Mouse (Mus musculus): ENCODE measurements around the gene Pbp2. TPM values are rescaled to one million over a fixed set of nuclear protein-coding genes. Genes with fewer than 3 reads are reported as not detected.

Gene Pbp2
- total and polyA plus RNA-seq, 3 experiments: not detected

DNA sequence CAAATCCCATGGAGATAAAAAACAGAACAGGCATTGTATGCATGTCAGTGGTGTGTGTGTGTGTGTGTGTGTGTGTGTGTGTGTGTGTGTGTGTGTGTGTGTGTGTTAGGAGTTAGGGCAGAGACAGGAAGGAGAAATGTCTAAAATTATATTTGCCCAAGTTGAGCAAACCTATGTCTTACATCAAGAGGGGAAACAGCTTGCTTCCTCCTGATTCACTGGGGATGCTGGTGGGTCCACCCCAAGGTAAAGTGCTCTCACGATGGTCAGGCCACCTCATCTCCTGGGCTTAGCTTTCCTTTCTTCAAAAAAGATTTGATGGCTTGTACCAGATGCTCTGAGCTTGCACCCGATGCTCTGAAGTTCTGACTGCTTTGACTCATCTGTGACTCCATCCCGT, 13.9 kb upstream of the Pbp2 start:
- H3K9ac ChIP-seq (ENCODE audit: low read depth, low read length): no peak overlapping the region
- TF ChIP-seq EP300 (IDR thresholded peaks at IDR 0.05; ENCODE audit: insufficient read depth, low read depth, low read length) (no peak), POLR2A (IDR thresholded peaks at IDR 0.05; ENCODE audit: insufficient read depth, low read depth, low read length) (no peak), CTCF (IDR thresholded peaks at IDR 0.05) (no peak)
- WGBS: 35% methylated on average over 3 of the region's 3 CpGs
- no peaks in the 10 kb centered on the region for H3K79me2 ChIP-seq (replicated peaks; ENCODE audit: control insufficient read depth, insufficient read depth, low read length)
- no peak overlapping the region for H3K4me3 ChIP-seq
- H3K36me3 ChIP-seq (ENCODE audit: control insufficient read depth, insufficient read depth, low read length): no peaks in the 10 kb centered on the region
- intact Hi-C loops (cut with DNase I): no loop called here
- no peak for DNase-seq
- peaks cover 5% of the 10 kb centered on the region for H3K4me1 ChIP-seq (ENCODE audit: control insufficient read depth, insufficient read depth, low read length)
- H3K27ac ChIP-seq: no peak overlapping the region
- no peaks in the 10 kb centered on the region for H3K27me3 ChIP-seq (ENCODE audit: control insufficient read depth, insufficient read depth, low read length)

DNA sequence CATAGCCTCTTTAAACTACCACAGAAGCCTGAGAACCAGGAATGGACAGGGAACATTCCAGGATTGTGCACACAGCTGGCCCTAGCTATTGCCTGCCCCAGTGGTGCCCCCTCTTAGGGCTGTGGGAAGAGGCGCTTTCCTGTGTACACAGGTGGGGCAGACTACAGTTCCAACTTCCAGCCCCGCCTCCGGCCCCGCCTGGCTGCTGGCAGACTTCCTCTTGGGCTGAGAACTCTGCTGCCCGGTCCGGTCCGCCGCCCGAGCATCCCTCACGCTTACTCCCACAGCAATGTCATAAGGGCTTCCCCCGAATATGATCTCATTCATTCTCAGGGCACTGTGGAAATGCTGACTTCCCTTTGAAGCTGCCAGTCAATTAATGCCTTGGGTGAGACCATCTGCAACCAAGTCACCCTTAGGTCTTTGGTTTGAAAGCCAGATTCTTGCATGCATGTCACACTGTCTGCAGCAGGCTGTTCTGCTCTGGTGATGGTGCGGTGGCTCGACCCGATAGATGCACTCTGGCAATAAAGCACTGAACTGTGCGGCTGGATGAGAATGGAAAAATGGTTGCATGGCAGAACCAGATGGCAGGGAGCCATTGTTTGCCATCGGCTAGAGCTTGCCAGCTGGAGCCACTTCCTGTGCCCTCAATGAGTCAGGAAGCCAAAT, 13.2 kb upstream of the Pbp2 start:
- no peak for TF ChIP-seq CTCF (IDR thresholded peaks at IDR 0.05)
- no peak for TF ChIP-seq EP300 (IDR thresholded peaks at IDR 0.05; ENCODE audit: insufficient read depth, low read depth, low read length)
- TF ChIP-seq POLR2A (IDR thresholded peaks at IDR 0.05; ENCODE audit: insufficient read depth, low read depth, low read length): no peak
- intact Hi-C loops (cut with DNase I): loop anchor here (2.0 kb wide), 1 partner anchor 71 kb away; no protein-coding TSS in a partner anchor

DNA sequence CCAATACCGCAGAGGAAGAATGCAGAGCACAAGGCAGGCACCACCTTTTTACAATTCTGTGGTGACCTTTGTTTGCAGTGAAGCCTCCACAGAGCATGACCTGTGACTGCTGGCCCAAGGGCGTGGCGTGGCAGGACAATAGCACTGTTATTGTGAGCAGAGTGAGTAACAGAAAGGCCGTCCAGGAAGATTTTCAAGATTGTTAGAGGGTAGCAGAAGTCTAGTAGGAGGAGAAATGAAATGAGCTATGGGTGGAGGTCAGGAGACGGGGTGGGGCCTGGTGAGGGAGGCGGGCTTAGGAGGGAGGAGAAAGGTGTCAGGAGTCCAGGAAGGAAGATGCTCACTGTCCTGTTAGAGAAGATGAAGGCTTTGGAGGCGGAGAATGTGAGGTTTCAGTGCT, 12.5 kb upstream of the Pbp2 start:
- no peak overlapping the region for H3K9ac ChIP-seq (ENCODE audit: low read depth, low read length)
- H3K4me3 ChIP-seq: no peak overlapping the region
- no peaks in the 10 kb centered on the region for H3K79me2 ChIP-seq (replicated peaks; ENCODE audit: control insufficient read depth, insufficient read depth, low read length)
- no peaks in the 10 kb centered on the region for H3K27me3 ChIP-seq (ENCODE audit: control insufficient read depth, insufficient read depth, low read length)
- DNase-seq: peak; percentile 40 to 51
- intact Hi-C loops (cut with DNase I): loop anchor here (2.0 kb wide), 1 partner anchor 70 kb away; no protein-coding TSS in a partner anchor
- 65% methylated on average over 7 of the region's 7 CpGs for WGBS
- peak overlapping the region; percentile 49 for H3K27ac ChIP-seq
- TF ChIP-seq EP300 (IDR thresholded peaks at IDR 0.05; ENCODE audit: insufficient read depth, low read depth, low read length): no peak
- no peak for TF ChIP-seq POLR2A (IDR thresholded peaks at IDR 0.05; ENCODE audit: insufficient read depth, low read depth, low read length)
- no peak for TF ChIP-seq CTCF (IDR thresholded peaks at IDR 0.05)
- H3K36me3 ChIP-seq (ENCODE audit: control insufficient read depth, insufficient read depth, low read length): no peaks in the 10 kb centered on the region
- peaks cover 5% of the 10 kb centered on the region for H3K4me1 ChIP-seq (ENCODE audit: control insufficient read depth, insufficient read depth, low read length)

More for the DNA sequence above, 13.2 kb upstream of the Pbp2 start:
- no peak overlapping the region for H3K9ac ChIP-seq (ENCODE audit: low read depth, low read length)
- no peaks in the 10 kb centered on the region for H3K36me3 ChIP-seq (ENCODE audit: control insufficient read depth, insufficient read depth, low read length)
- H3K27me3 ChIP-seq (ENCODE audit: control insufficient read depth, insufficient read depth, low read length): no peaks in the 10 kb centered on the region
- no peaks in the 10 kb centered on the region for H3K79me2 ChIP-seq (replicated peaks; ENCODE audit: control insufficient read depth, insufficient read depth, low read length)
- DNase-seq: peak; percentile 78 to 79
- 36% methylated on average over 16 of the region's 16 CpGs for WGBS
- peaks cover 5% of the 10 kb centered on the region for H3K4me1 ChIP-seq (ENCODE audit: control insufficient read depth, insufficient read depth, low read length)
- H3K4me3 ChIP-seq: no peak overlapping the region
- H3K27ac ChIP-seq: peak overlapping the region; percentile 49

DNA sequence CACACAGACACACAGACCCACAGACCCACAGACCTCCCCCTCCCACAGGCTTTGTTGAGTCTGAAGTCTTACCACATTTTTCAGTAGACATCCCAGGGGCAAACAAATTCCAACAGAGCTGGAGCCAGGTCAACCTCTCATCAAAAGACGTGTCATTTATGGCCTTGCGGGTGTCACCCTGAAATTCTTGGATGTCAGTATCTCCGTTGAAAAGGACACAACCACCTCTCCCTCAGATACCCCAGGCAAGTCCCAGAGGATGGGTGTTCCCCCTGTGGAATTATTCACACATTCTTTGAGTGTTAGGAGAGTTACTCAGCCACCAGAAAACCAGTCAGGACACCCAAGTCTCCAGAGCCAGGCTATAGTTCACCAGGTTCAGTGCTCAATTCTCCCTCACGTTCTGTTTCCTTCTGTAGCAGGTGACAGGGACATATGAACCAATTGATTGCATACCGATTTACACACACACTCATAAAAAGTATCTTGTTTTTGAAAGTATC, 9.3 kb upstream of the Pbp2 start:
- H3K36me3 ChIP-seq (ENCODE audit: control insufficient read depth, insufficient read depth, low read length): no peaks in the 10 kb centered on the region
- TF ChIP-seq CTCF (IDR thresholded peaks at IDR 0.05) (no peak), EP300 (IDR thresholded peaks at IDR 0.05; ENCODE audit: insufficient read depth, low read depth, low read length) (no peak), POLR2A (IDR thresholded peaks at IDR 0.05; ENCODE audit: insufficient read depth, low read depth, low read length) (no peak)
- peaks cover 7% of the 10 kb centered on the region for H3K4me1 ChIP-seq (ENCODE audit: control insufficient read depth, insufficient read depth, low read length)
- H3K27me3 ChIP-seq (ENCODE audit: control insufficient read depth, insufficient read depth, low read length): no peaks in the 10 kb centered on the region
- DNase-seq: no peak
- no peak overlapping the region for H3K27ac ChIP-seq
- H3K9ac ChIP-seq (ENCODE audit: low read depth, low read length): no peak overlapping the region
- WGBS: 72% methylated on average over 5 of the region's 5 CpGs
- intact Hi-C loops (cut with DNase I): no loop called here
- no peak overlapping the region for H3K4me3 ChIP-seq
- H3K79me2 ChIP-seq (replicated peaks; ENCODE audit: control insufficient read depth, insufficient read depth, low read length): no peaks in the 10 kb centered on the region

DNA sequence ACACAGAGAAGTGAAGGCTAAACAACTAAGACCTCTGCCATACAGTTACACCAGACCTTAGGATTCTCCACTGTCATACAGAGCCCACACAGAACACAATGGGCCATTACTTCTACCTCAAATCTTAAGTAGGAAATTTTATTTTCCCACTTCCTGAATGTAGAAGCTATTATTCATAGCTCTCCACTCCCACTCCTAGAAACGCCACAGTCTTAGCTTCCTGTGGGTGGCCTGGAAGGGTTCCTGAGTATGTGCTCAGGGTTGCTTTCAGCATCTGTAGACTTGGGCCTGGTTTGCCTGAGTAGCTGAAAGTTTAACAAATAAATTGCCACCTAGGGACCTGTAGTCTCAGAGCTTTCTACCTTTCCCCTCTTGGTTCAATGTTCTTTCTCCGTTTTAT, 5.9 kb upstream of the Pbp2 start:
- 54% methylated on average over 2 of the region's 2 CpGs for WGBS
- intact Hi-C loops (cut with DNase I): no loop called here
- Histone ChIP-seq H3K4me3 (no peak overlapping the region), H3K36me3 (ENCODE audit: control insufficient read depth, insufficient read depth, low read length) (no peaks in the 10 kb centered on the region), H3K27ac (no peak overlapping the region), H3K9ac (ENCODE audit: low read depth, low read length) (no peak overlapping the region), H3K4me1 (ENCODE audit: control insufficient read depth, insufficient read depth, low read length) (peaks cover 5% of the 10 kb centered on the region), H3K79me2 (replicated peaks; ENCODE audit: control insufficient read depth, insufficient read depth, low read length) (no peaks in the 10 kb centered on the region), H3K27me3 (ENCODE audit: control insufficient read depth, insufficient read depth, low read length) (no peaks in the 10 kb centered on the region)
- no peak for DNase-seq
- TF ChIP-seq EP300 (IDR thresholded peaks at IDR 0.05; ENCODE audit: insufficient read depth, low read depth, low read length) (no peak), CTCF (IDR thresholded peaks at IDR 0.05) (no peak), POLR2A (IDR thresholded peaks at IDR 0.05; ENCODE audit: insufficient read depth, low read depth, low read length) (no peak)

DNA sequence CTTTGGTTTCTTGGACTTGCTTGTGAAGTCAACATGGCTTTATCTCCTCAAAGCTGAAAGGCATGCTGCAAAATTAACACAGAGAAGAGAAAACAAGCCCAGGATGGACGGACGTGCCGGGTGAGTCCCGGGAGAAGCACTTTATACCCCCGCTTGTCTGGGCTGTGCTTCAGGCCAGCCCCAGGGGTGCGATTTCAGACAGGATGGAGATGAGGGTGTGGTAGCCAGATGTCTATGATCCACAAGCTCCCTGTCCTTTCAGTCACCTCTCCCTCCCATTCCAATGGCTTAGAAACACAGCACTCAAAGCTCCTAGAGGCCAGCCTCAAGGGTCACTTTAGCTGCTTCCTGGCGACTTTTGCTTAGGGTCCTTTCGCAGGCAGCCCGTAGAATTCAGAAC, 3.8 kb upstream of the Pbp2 start:
- H3K4me1 ChIP-seq (ENCODE audit: control insufficient read depth, insufficient read depth, low read length): peaks cover 5% of the 10 kb centered on the region
- peak overlapping the region; percentile 9; the same call in 1 of the 2 replicates for H3K27ac ChIP-seq
- H3K4me3 ChIP-seq: no peak overlapping the region
- no peaks in the 10 kb centered on the region for H3K36me3 ChIP-seq (ENCODE audit: control insufficient read depth, insufficient read depth, low read length)
- H3K9ac ChIP-seq (ENCODE audit: low read depth, low read length): no peak overlapping the region
- H3K27me3 ChIP-seq (ENCODE audit: control insufficient read depth, insufficient read depth, low read length): no peaks in the 10 kb centered on the region
- H3K79me2 ChIP-seq (replicated peaks; ENCODE audit: control insufficient read depth, insufficient read depth, low read length): no peaks in the 10 kb centered on the region
- DNase-seq: peak; percentile 49 to 67
- intact Hi-C loops (cut with DNase I): loop anchor here (2.0 kb wide), 1 partner anchor 49 kb away; the partner anchor contains the start of gene Emp1
- TF ChIP-seq EP300 (IDR thresholded peaks at IDR 0.05; ENCODE audit: insufficient read depth, low read depth, low read length) (no peak), CTCF (IDR thresholded peaks at IDR 0.05) (no peak), POLR2A (IDR thresholded peaks at IDR 0.05; ENCODE audit: insufficient read depth, low read depth, low read length) (no peak)
- 33% methylated on average over 9 of the region's 9 CpGs for WGBS
